Comparison of ENCODE assay signal across 10 mouse cellular contexts in the genomic region with DNA sequence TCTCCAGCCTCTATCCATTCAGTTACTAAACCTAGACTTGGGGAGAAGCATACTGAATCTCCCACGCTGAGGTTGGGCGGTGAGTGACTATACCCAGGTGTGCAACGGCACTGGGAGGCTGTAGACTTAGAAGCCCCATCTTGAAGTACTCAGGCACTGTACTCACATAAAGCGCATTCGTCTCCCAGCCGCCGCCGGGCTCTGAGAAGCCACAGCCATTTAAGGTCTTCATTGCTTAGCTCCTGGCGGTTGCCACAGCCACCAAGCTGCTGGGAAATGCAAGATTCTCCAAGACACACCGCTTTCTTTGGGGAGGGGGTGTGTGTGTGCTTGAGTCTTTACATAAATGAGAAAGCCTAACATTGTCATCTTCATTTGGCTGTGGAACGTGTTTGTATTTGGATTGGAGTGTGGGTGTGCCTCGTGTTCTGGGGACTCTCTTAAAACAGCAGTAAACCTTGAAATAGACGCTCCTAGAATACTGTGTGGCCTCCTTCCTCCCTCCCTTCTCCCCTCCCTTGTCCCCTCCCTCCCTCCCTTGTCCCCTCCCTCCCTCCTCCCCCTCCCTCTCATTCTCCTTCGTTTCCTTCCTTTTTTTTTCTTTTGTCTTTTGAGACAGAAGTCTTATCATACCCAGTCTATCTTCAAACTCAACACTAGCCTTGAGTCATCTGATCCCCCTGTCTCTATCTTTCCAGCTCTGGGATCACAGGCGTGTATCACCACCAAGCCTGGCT.
DNase-seq lines count a peak whose midpoint lies in the region; ATAC-seq and TF ChIP-seq lines count a peak whose summit lies in the region.
"Had no signal": no experiment of that assay in that cellular context is flagged by ENCODE, and none has a peak within 500 bp of the region (broad histone marks: within the 10 kb centered on the region; RNA-seq: fewer than 3 reads in every experiment).

No protein-coding gene starts in this region.

- peak; percentile 46 for ATAC-seq in liver, embryonic 13.5 days (ENCODE audit: low read depth)

- peak overlapping the region; percentile 58 for H3K4me2 ChIP-seq in liver, embryonic 13.5 days
- H3K4me2 ChIP-seq: stomach, embryonic 15.5 days had no signal

- H3K4me3 ChIP-seq in heart, embryonic 10.5 days = peak overlapping the region; percentile 31
- no peak overlapping the region for H3K4me3 ChIP-seq in testis, adult 2 months (ENCODE audit: control insufficient read depth, low read depth, low read length)
- H3K4me3 ChIP-seq in liver, embryonic 13.5 days (replicated peaks) = no peak overlapping the region
- H3K4me3 ChIP-seq: forebrain, embryonic 10.5 days; stomach, embryonic 15.5 days had no signal

- no peak for TF ChIP-seq POLR2A in testis, adult 2 months (IDR thresholded peaks at IDR 0.05; ENCODE audit: control insufficient read depth, low read depth, low read length)

- peak overlapping the region; percentile 80 for H3K27ac ChIP-seq in heart, embryonic 10.5 days
- peak overlapping the region; percentile 34; the same call in 1 of the 2 replicates for H3K27ac ChIP-seq in testis, adult 2 months (ENCODE audit: control insufficient read depth, insufficient read depth, low read depth, low read length)
- peak overlapping the region; percentile 88 for H3K27ac ChIP-seq in liver, embryonic 13.5 days
- H3K27ac ChIP-seq: forebrain, embryonic 10.5 days; stomach, embryonic 15.5 days had no signal

- no peak for DNase-seq in heart, embryonic 10.5 days (ENCODE audit: low spot score)
- DNase-seq in heart, postnatal 36 days = no peak
- DNase-seq in testis, postnatal 10 days (ENCODE audit: low spot score) = no peak
- no peak for DNase-seq in liver, embryonic 13.5 days
- DNase-seq in thymus, postnatal 4 days = peak; percentile 58
- DNase-seq in spleen, postnatal 14 days (ENCODE audit: low spot score in 2 of 2) = no peak
- DNase-seq in natural killer cell, adult 2 months (ENCODE audit: low spot score in 2 of 2) = no peak

- intact Hi-C loops in heart, postnatal 36 days (cut with DNase I) = no loop called here

- H3K4me1 ChIP-seq in heart, embryonic 10.5 days = peaks cover 74% of the 10 kb centered on the region
- H3K4me1 ChIP-seq in testis, adult 2 months (ENCODE audit: control insufficient read depth, insufficient read depth, low read length) = peaks cover 3% of the 10 kb centered on the region
- peaks cover 76% of the 10 kb centered on the region for H3K4me1 ChIP-seq in liver, embryonic 13.5 days (replicated peaks)

- no peaks in the 10 kb centered on the region for H3K27me3 ChIP-seq in heart, embryonic 10.5 days (ENCODE audit: insufficient read depth, poor library complexity, severe bottlenecking)
- H3K27me3 ChIP-seq in testis, adult 2 months (ENCODE audit: control insufficient read depth, insufficient read depth, low read length) = no peaks in the 10 kb centered on the region
- no peaks in the 10 kb centered on the region for H3K27me3 ChIP-seq in liver, embryonic 13.5 days
- H3K27me3 ChIP-seq: stomach, embryonic 15.5 days had no signal

- H3K9me3 ChIP-seq in heart, embryonic 10.5 days = no peaks in the 10 kb centered on the region
- no peaks in the 10 kb centered on the region for H3K9me3 ChIP-seq in liver, embryonic 13.5 days (replicated peaks)
- H3K9me3 ChIP-seq: forebrain, embryonic 10.5 days; stomach, embryonic 15.5 days had no signal

- peak overlapping the region; percentile 49 for H3K9ac ChIP-seq in liver, embryonic 13.5 days
- H3K9ac ChIP-seq: stomach, embryonic 15.5 days had no signal

- no peak for TF ChIP-seq CTCF in testis, adult 2 months (IDR thresholded peaks at IDR 0.05; ENCODE audit: control insufficient read depth, insufficient read depth, insufficient replicate concordance, low read depth, low read length)

- peaks cover 4% of the 10 kb centered on the region for H3K36me3 ChIP-seq in heart, embryonic 10.5 days
- H3K36me3 ChIP-seq in testis, adult 2 months (ENCODE audit: control insufficient read depth, insufficient read depth, low read length) = no peaks in the 10 kb centered on the region
- no peaks in the 10 kb centered on the region for H3K36me3 ChIP-seq in liver, embryonic 13.5 days
- H3K36me3 ChIP-seq: forebrain, embryonic 10.5 days; stomach, embryonic 15.5 days had no signal

- 31% methylated on average over 14 of the region's 15 CpGs for WGBS in heart, embryonic 10.5 days
- 27% methylated on average over 15 of the region's 15 CpGs for WGBS in liver, embryonic 13.5 days (ENCODE audit: insufficient replicate concordance)

Comparison
In these comparisons a context has a peak if more than half of its experiments do, and no peak if none do; other contexts are left out.
1. H3K27ac ChIP-seq: peak in every context shown above with its lines; median percentile 88 in liver, embryonic 13.5 days; 80 in heart, embryonic 10.5 days; 34 in testis, adult 2 months.